Mouse (Mus musculus) liver, embryonic 13.5 days (tissue): Measurements from ENCODE around the gene Lyrm4. TPM values are rescaled to one million over a fixed set of nuclear protein-coding genes. Genes with fewer than 3 reads are reported as not detected.
"Not testable (repeated sequence)": the region's sequence is repeated elsewhere in the genome, so short reads cannot be mapped to it uniquely, and the experiment has no call there.

Experiments used
- ATAC-seq: fragments of 200-750 bp; cut with Nextera tagmentation; 2 replicates; pipeline ENCODE4 v1.8.0; 2017; ENCODE audit warnings: low read depth, mild to moderate bottlenecking, moderate number of reproducible peaks, moderate library complexity
- DNase-seq: peaks from one replicate; pipeline ENCODE4 v3.0.0; 2022
- H3K27ac ChIP-seq: fragments of 300-500 bp; sonication (generic); 2 replicates; pipeline ENCODE4 v1.5.1; 2015; ENCODE audit warnings: moderate library complexity, mild to moderate bottlenecking, inconsistent platforms
- H3K27me3 ChIP-seq: fragments of 300-500 bp; sonication (generic); 2 replicates; pipeline ENCODE4 v1.6.1; 2015; ENCODE audit warnings: mild to moderate bottlenecking, inconsistent platforms
- H3K36me3 ChIP-seq: fragments of 300-500 bp; sonication (generic); 2 replicates; pipeline ENCODE4 v1.6.1; 2015; ENCODE audit warnings: mild to moderate bottlenecking, inconsistent platforms
- H3K4me1 ChIP-seq: fragments of 300-500 bp; sonication (generic); replicated peaks from 2 replicates; pipeline ENCODE4 v1.6.1; 2015; ENCODE audit warnings: inconsistent platforms
- H3K4me2 ChIP-seq: fragments of 300-500 bp; sonication (generic); 2 replicates; pipeline ENCODE4 v1.6.1; 2015; ENCODE audit warnings: inconsistent platforms, mild to moderate bottlenecking, moderate library complexity
- H3K4me3 ChIP-seq: fragments of 300-500 bp; sonication (generic); replicated peaks from 2 replicates; pipeline ENCODE4 v1.5.1; 2015; ENCODE audit warnings: mild to moderate bottlenecking, inconsistent platforms
- H3K9ac ChIP-seq: fragments of 300-500 bp; sonication (generic); 2 replicates; pipeline ENCODE4 v1.6.1; 2015; ENCODE audit warnings: mild to moderate bottlenecking, inconsistent platforms
- H3K9me3 ChIP-seq: fragments of 300-500 bp; sonication (generic); replicated peaks from 2 replicates; pipeline ENCODE4 v1.6.1; 2016; ENCODE audit warnings: inconsistent platforms
- WGBS: fragments of 180-500 bp; shearing (Covaris S2); methylation state at CpG from one replicate; pipeline ENCODE4 v1.1.7; 2015; ENCODE audit not compliant: insufficient replicate concordance; 5-methylcytosine and 5-hydroxymethylcytosine counted together
- polyA plus RNA-seq: library from polyadenylated mRNA; unstranded; fragments of >200 nt; fragmentation: Nextera tagmentation; extraction: Ambion mirVana; gene quantifications from 2 replicates; pipeline ENCODE4 v1.2.1, GENCODE M21; 2015

Lyrm4 gene
- polyA plus RNA-seq, 1 experiment from 2014 or later: 27.8 TPM

DNA sequence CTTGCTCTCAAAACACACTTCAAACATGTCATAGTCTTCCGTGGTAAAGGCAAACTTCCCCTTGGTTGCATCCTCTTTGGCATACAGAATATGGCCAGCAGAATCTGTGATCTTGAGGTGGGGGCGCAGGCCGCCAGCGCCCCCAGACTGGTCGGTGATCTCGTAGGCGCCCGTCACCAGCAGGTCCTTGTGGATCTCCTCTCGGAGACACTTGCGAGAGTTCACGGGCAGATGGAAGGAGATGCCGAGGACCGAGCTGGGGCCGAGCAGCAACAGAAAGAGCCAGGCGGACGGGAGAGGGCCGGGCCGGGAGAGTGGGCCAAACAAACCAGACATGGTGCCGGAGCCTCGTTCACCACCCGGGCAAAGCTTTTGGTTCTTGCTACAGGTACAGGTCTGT is 126.1 kb downstream of the Lyrm4 start:
- H3K36me3 ChIP-seq, H3K4me3 ChIP-seq, H3K27me3 ChIP-seq, H3K27ac ChIP-seq, ATAC-seq, H3K4me2 ChIP-seq, H3K9ac ChIP-seq, H3K9me3 ChIP-seq, DNase-seq: not testable (repeated sequence)
- WGBS: 90% methylated on average over 21 of the region's 21 CpGs
- H3K4me1 ChIP-seq: peaks cover 12% of the 10 kb centered on the region

- ATAC-seq (no peak), DNase-seq (no peak)
- no peak overlapping the region for H3K27ac ChIP-seq
- H3K9ac ChIP-seq: no peak overlapping the region
- no peak overlapping the region for H3K4me2 ChIP-seq
- H3K4me1 ChIP-seq: no peaks in the 10 kb centered on the region
- no peak overlapping the region for H3K4me3 ChIP-seq
- H3K9me3 ChIP-seq: no peaks in the 10 kb centered on the region
- WGBS: 75% methylated on average over 3 of the region's 3 CpGs
- H3K27me3 ChIP-seq: no peaks in the 10 kb centered on the region
- H3K36me3 ChIP-seq: no peaks in the 10 kb centered on the region
These were observed 128.0 kb downstream of the Lyrm4 start for GRCm38 (mm10) chr13:35989329-35989728.

DNA sequence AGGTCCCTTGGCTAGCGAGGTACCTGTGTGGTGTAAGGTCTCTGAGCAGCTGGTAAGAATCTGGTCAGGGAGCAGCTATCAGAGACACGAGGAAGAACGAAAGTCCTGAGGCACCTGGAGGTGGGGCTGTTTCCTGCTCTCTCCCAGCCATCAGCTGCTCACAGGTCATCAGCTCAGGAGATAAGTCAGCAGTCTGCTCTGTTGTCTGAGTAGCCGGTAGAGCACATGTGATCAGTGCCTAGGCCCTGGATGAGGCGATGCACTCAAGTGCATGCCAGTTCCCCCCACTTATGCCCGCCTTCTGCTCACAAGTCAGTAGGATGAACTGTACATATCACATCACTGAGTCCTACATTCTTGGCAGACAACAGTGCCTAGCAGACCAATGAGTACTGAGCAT is 134.3 kb downstream of the Lyrm4 start:
- Histone ChIP-seq H3K4me3 (no peak overlapping the region), H3K36me3 (peaks cover 18% of the 10 kb centered on the region), H3K4me1 (no peaks in the 10 kb centered on the region), H3K4me2 (no peak overlapping the region), H3K9ac (no peak overlapping the region), H3K27ac (no peak overlapping the region), H3K27me3 (no peaks in the 10 kb centered on the region), H3K9me3 (no peaks in the 10 kb centered on the region)
- DNase-seq (no peak), ATAC-seq (no peak)
- 69% methylated on average over 6 of the region's 6 CpGs for WGBS

DNA sequence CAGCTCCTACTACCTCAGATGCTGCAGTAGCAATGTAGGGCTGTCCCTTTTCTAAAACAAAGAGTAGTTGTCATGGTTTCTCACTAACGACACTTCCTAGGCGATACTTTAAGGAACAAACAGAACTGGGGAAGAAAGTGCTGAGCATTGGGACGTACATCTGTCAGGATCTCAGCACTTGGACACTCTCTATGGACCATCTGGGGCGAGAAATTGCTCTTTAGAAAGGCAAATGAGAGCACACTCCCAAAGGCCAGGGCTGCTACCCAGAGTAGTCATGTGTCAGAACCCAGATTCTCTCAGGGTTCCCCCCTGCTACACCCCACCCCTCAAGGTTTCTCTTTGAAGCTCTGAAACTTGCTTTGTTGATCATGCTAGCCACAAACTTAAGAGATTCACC is 136.9 kb downstream of the Lyrm4 start:
- Histone ChIP-seq H3K27ac (no peak overlapping the region), H3K27me3 (no peaks in the 10 kb centered on the region), H3K36me3 (peaks cover 27% of the 10 kb centered on the region), H3K9ac (no peak overlapping the region), H3K9me3 (no peaks in the 10 kb centered on the region), H3K4me3 (no peak overlapping the region), H3K4me1 (no peaks in the 10 kb centered on the region), H3K4me2 (no peak overlapping the region)
- ATAC-seq (no peak), DNase-seq (no peak)
- WGBS: 71% methylated on average over 4 of the region's 4 CpGs

- no peak overlapping the region for H3K4me3 ChIP-seq
- H3K27ac ChIP-seq: no peak overlapping the region
- no peak overlapping the region for H3K9ac ChIP-seq
- H3K4me2 ChIP-seq: no peak overlapping the region
- ATAC-seq: no peak
- no peaks in the 10 kb centered on the region for H3K27me3 ChIP-seq
- no peak for DNase-seq
- H3K9me3 ChIP-seq: no peaks in the 10 kb centered on the region
- 81% methylated on average over 7 of the region's 7 CpGs for WGBS
- H3K4me1 ChIP-seq: no peaks in the 10 kb centered on the region
- H3K36me3 ChIP-seq: peaks cover 27% of the 10 kb centered on the region
These were observed 140.4 kb downstream of the Lyrm4 start for GRCm38 (mm10) chr13:35976912-35977311.

- H3K4me1 ChIP-seq: peaks cover 13% of the 10 kb centered on the region; the same call in 1 of the 2 replicates
- no peaks in the 10 kb centered on the region for H3K9me3 ChIP-seq
- DNase-seq (no peak), ATAC-seq (no peak)
- H3K27ac ChIP-seq: no peak overlapping the region
- H3K4me2 ChIP-seq: peak overlapping the region; percentile 76
- H3K27me3 ChIP-seq: peaks cover 48% of the 10 kb centered on the region
- no peak overlapping the region for H3K9ac ChIP-seq
- peak overlapping the region; percentile 58 for H3K4me3 ChIP-seq
- 28% methylated on average over 9 of the region's 9 CpGs for WGBS
- no peaks in the 10 kb centered on the region for H3K36me3 ChIP-seq
These were observed 147.5 kb downstream of the Lyrm4 start for GRCm38 (mm10) chr13:35969829-35970228.

- Histone ChIP-seq H3K9ac (no peak overlapping the region), H3K36me3 (no peaks in the 10 kb centered on the region), H3K4me3 (peak overlapping the region; percentile 58), H3K4me1 (peaks cover 13% of the 10 kb centered on the region; the same call in 1 of the 2 replicates), H3K27ac (no peak overlapping the region), H3K9me3 (no peaks in the 10 kb centered on the region), H3K27me3 (peaks cover 48% of the 10 kb centered on the region), H3K4me2 (peak overlapping the region; percentile 76)
- WGBS: 3% methylated on average over 18 of the region's 18 CpGs
- ATAC-seq: no peak
- no peak for DNase-seq
These were observed 147.9 kb downstream of the Lyrm4 start for GRCm38 (mm10) chr13:35969431-35969721.

GRCm38 (mm10) chr13:35968719-35969430 is 148.5 kb downstream of the Lyrm4 start:
- H3K4me3 ChIP-seq: peak overlapping the region; percentile 58
- H3K4me1 ChIP-seq: peaks cover 13% of the 10 kb centered on the region; the same call in 1 of the 2 replicates
- under 1% methylated on average over 56 of the region's 57 CpGs for WGBS
- H3K27ac ChIP-seq: no peak overlapping the region
- peak overlapping the region; percentile 43 for H3K9ac ChIP-seq
- peaks cover 48% of the 10 kb centered on the region for H3K27me3 ChIP-seq
- DNase-seq (no peak), ATAC-seq (no peak; the same call in 1 of the 2 replicates)
- H3K36me3 ChIP-seq: no peaks in the 10 kb centered on the region
- no peaks in the 10 kb centered on the region for H3K9me3 ChIP-seq
- peak overlapping the region; percentile 76 for H3K4me2 ChIP-seq

DNA sequence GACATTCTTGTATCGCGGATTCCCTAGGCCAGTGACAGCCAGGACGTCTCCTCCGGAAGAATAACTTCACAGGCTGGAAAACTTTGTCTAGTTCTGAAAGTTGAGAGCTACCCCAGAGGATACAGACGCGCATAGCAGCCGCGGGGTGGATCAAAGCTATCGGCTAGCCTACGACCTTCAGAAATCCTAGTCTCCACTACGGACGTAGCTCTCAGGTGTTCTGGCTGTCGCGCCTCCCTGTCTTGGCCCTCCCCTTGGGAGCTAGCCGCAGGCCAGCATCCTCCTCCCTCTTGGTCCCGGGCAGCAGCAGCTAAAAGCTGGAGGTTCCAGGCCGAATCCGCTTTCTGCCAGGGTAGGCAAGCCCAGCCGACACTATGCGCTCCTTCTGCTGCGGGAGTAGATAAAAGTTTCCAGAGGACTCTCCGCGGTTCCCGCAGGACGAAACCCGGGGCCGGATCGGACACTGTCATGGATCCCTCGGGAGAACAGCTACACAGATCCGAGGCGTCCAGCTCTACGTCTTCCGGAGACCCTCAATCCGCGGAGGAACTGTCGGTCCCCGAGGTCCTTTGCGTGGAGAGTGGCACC is 149.1 kb downstream of the Lyrm4 start:
- Histone ChIP-seq H3K4me2 (peak overlapping the region; percentile 76), H3K27ac (no peak overlapping the region), H3K4me1 (peaks cover 13% of the 10 kb centered on the region; the same call in 1 of the 2 replicates), H3K9me3 (no peaks in the 10 kb centered on the region), H3K27me3 (peaks cover 48% of the 10 kb centered on the region), H3K9ac (peak overlapping the region; percentile 43), H3K4me3 (peak overlapping the region; percentile 58), H3K36me3 (no peaks in the 10 kb centered on the region)
- DNase-seq: no peak
- 1% methylated on average over 38 of the region's 38 CpGs for WGBS
- ATAC-seq: no peak

GRCm38 (mm10) chr13:35967690-35968089 is 149.6 kb downstream of the Lyrm4 start:
- DNase-seq: no peak
- H3K9ac ChIP-seq: no peak overlapping the region
- 7% methylated on average over 15 of the region's 15 CpGs for WGBS

GRCm38 (mm10) chr13:35963583-35963982 is 153.7 kb downstream of the Lyrm4 start:
- Histone ChIP-seq H3K4me2 (no peak overlapping the region), H3K4me1 (0 out of 2 replicates have a peak, but pooled peaks cover 9% of the 10 kb centered on the region), H3K9me3 (no peaks in the 10 kb centered on the region), H3K36me3 (no peaks in the 10 kb centered on the region), H3K27ac (no peak overlapping the region), H3K27me3 (peaks cover 25% of the 10 kb centered on the region), H3K4me3 (no peak overlapping the region), H3K9ac (no peak overlapping the region)
- ATAC-seq (peak; percentile 54; the same call in 1 of the 2 replicates), DNase-seq (no peak)
- 68% methylated on average over 4 of the region's 4 CpGs for WGBS

More at GRCm38 (mm10) chr13:35967690-35968089, 149.6 kb downstream of the Lyrm4 start:
- H3K4me2 ChIP-seq: peak overlapping the region; percentile 76
- peak overlapping the region; percentile 58 for H3K4me3 ChIP-seq
- no peaks in the 10 kb centered on the region for H3K9me3 ChIP-seq
- H3K36me3 ChIP-seq: no peaks in the 10 kb centered on the region
- ATAC-seq: no peak
- H3K27me3 ChIP-seq: peaks cover 48% of the 10 kb centered on the region
- no peak overlapping the region for H3K27ac ChIP-seq
- peaks cover 15% of the 10 kb centered on the region; the same call in 1 of the 2 replicates for H3K4me1 ChIP-seq
